Mouse (Mus musculus) forebrain, postnatal 0 days (tissue): ENCODE measurements around the gene Rpp40. TPM values are rescaled to one million over a fixed set of nuclear protein-coding genes. Genes with fewer than 3 reads are reported as not detected.

Experiments
- ATAC-seq: fragments of 200-750 bp; cut with Nextera tagmentation; 2 replicates; pipeline ENCODE4 v1.8.0; 2017; ENCODE audit warnings: mild to moderate bottlenecking, moderate library complexity
- DNase-seq: peaks from one replicate; pipeline ENCODE4 v3.0.0-alpha.2; 2015
- H3K27ac ChIP-seq: fragments of 300-500 bp; sonication (generic); 2 replicates; pipeline ENCODE4 v1.5.1; 2014; ENCODE audit warnings: low read depth, mild to moderate bottlenecking, antibody characterized with exemption, low read length, moderate library complexity, mixed read lengths
- H3K27me3 ChIP-seq: fragments of 300-500 bp; sonication (generic); 2 replicates; pipeline ENCODE4 v1.6.1; 2014; ENCODE audit warnings: mild to moderate bottlenecking, low read length, mixed read lengths; ENCODE audit not compliant: insufficient read depth
- H3K36me3 ChIP-seq: fragments of 300-500 bp; sonication (generic); 2 replicates; pipeline ENCODE4 v1.6.1; 2014; ENCODE audit warnings: mild to moderate bottlenecking, moderate library complexity; ENCODE audit not compliant: insufficient read depth
- H3K4me1 ChIP-seq: fragments of 300-500 bp; sonication (generic); 2 replicates; pipeline ENCODE4 v1.6.1; 2014; ENCODE audit warnings: antibody characterized with exemption; ENCODE audit not compliant: insufficient read depth
- H3K4me2 ChIP-seq: fragments of 300-500 bp; sonication (generic); 2 replicates; pipeline ENCODE4 v1.6.1; 2014; ENCODE audit warnings: low read depth, mild to moderate bottlenecking, moderate library complexity
- H3K4me3 ChIP-seq: fragments of 300-500 bp; sonication (generic); 2 replicates; pipeline ENCODE4 v1.5.1; 2014; ENCODE audit warnings: low read depth, low read length, mixed read lengths
- H3K9ac ChIP-seq: fragments of 300-500 bp; sonication (generic); 2 replicates; pipeline ENCODE4 v1.6.1; 2014; ENCODE audit warnings: mild to moderate bottlenecking
- H3K9me3 ChIP-seq: fragments of 300-500 bp; sonication (generic); 2 replicates; pipeline ENCODE4 v1.6.1; 2016; ENCODE audit warnings: low read length
- CTCF ChIP-seq: sonication (generic); IDR thresholded peaks from 2 replicates; pipeline ENCODE4 v1.5.1; 2016; ENCODE audit warnings: antibody characterized with exemption, control low read depth, low read depth
- WGBS: fragments of 180-500 bp; shearing (Covaris S2); extraction: QIAGEN DNeasy Blood & Tissue Kit; methylation state at CpG from one replicate; pipeline ENCODE4 v1.1.7; 2014; 5-methylcytosine and 5-hydroxymethylcytosine counted together
- polyA plus RNA-seq: library from polyadenylated mRNA; unstranded; fragments of >200 nt; fragmentation: Nextera tagmentation; extraction: Ambion mirVana; gene quantifications from 2 replicates; pipeline ENCODE4 v1.2.1, GENCODE M21; 2015
- total RNA-seq: library from RNA; depleted of rRNA; stranded (reverse); fragments of >200 nt; gene quantifications from 2 replicates; pipeline ENCODE4 v1.2.3, GENCODE M21; 2014

The Rpp40 gene
- total and polyA plus RNA-seq, 2 experiments from 2014 or later, result 2.8 to 8.6 TPM

DNA sequence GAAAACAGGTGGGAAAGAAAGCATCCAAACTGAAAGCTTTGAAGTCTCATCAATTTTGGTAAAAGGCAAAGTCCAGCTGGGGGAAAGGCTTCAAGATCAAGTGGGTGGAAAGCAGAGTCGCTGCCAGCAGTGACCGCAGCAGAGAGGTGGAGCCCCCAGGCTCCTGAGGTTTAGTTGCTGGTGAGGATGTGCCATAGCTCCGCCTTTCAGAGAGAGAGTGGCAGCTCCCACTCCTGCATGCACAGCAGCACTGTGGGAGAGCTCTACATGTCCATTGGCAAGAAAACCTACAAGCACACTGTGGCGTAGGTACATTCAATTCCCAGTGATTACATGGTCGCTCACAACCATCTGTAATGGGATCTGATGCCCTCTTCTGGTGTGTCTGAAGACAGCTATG lies 27.1 kb downstream of the Rpp40 start:
- DNase-seq (no peak), ATAC-seq (no peak)
- no peak overlapping the region for H3K4me3 ChIP-seq
- H3K4me1 ChIP-seq, result no peaks in the 10 kb centered on the region
- 54% methylated on average over 5 of the region's 5 CpGs for WGBS
- no peak overlapping the region for H3K4me2 ChIP-seq
- TF ChIP-seq CTCF, result no peak
- H3K27ac ChIP-seq, result no peak overlapping the region
- no peaks in the 10 kb centered on the region for H3K9me3 ChIP-seq
- H3K36me3 ChIP-seq, result no peaks in the 10 kb centered on the region
- no peak overlapping the region for H3K9ac ChIP-seq
- H3K27me3 ChIP-seq, result no peaks in the 10 kb centered on the region

DNA sequence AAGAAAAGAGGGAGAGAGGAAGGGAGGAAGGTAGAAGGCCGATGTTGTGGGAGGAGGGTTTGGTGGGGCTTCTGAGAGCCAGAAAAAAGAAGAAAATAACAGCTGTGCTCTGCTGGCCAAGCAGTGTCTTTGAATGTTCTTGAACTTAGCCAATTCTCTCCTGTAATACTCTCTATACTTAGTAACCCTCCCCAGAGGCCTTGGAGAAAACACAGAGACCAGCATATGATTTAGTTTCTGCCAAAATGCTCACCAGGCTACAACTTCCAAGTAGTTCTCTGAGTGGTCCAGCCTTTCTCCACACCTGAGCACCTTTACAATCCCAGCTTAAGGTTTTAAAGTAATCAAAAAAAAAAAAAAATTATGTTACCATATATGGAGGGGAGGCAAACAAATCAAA lies 27.9 kb downstream of the Rpp40 start:
- 65% methylated on average over 1 of the region's 1 CpGs for WGBS
- no peak overlapping the region for H3K27ac ChIP-seq
- no peaks in the 10 kb centered on the region for H3K36me3 ChIP-seq
- no peak for ATAC-seq
- no peak overlapping the region for H3K4me2 ChIP-seq
- H3K9me3 ChIP-seq, result no peaks in the 10 kb centered on the region
- TF ChIP-seq CTCF, result no peak
- H3K4me1 ChIP-seq, result no peaks in the 10 kb centered on the region
- H3K4me3 ChIP-seq, result no peak overlapping the region
- H3K27me3 ChIP-seq, result no peaks in the 10 kb centered on the region
- DNase-seq, result no peak
- H3K9ac ChIP-seq, result no peak overlapping the region

DNA sequence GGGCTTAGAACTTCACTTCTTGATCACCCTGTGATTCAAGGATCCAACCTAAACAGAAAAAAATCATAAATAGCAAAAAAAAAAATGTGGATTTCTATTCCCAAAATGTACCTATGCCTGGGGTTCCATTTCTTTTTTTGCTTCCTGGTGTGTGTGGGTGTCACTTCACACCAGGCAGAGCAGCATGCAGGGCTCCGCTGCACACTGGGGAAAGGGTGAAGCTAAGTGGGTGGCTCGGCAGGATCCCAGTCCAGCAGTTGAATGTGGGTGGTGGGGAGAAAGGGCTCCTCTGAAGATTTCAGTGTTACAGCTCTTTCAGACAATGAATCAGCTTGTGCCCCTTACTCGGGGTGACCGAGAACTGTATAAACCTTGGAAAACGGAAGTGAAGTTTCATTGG lies 30.8 kb downstream of the Rpp40 start:
- 84% methylated on average over 5 of the region's 5 CpGs for WGBS
- ATAC-seq, result no peak
- DNase-seq, result no peak

DNA sequence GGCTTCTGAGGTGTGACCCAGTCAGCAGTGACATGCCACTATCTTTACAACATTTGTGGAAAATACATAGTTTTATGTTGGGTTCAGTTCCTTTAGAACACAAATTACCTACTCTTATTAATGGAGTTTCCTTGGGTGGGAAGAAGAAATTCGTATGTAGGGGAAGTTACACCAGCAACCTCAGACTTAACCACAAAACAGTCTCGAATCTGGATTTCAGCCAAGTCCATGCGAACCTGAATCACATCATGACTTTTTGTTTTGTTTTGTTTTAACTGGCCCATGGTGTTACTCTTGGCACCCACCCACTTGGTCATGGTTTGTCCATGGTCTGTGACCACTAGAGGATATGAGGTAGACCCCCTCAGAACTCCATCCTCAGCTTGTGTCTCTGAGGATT lies 35.1 kb downstream of the Rpp40 start:
- DNase-seq (no peak), ATAC-seq (no peak)
- Histone ChIP-seq H3K27ac (no peak overlapping the region), H3K9me3 (no peaks in the 10 kb centered on the region), H3K4me3 (no peak overlapping the region), H3K4me1 (no peaks in the 10 kb centered on the region), H3K36me3 (no peaks in the 10 kb centered on the region), H3K9ac (no peak overlapping the region), H3K27me3 (no peaks in the 10 kb centered on the region), H3K4me2 (no peak overlapping the region)
- TF ChIP-seq CTCF, result no peak
- 77% methylated on average over 3 of the region's 3 CpGs for WGBS

More for the DNA sequence above, 30.8 kb downstream of the Rpp40 start:
- Histone ChIP-seq H3K9ac (no peak overlapping the region), H3K27me3 (no peaks in the 10 kb centered on the region), H3K36me3 (no peaks in the 10 kb centered on the region), H3K4me1 (no peaks in the 10 kb centered on the region), H3K27ac (no peak overlapping the region), H3K4me3 (no peak overlapping the region), H3K9me3 (no peaks in the 10 kb centered on the region), H3K4me2 (no peak overlapping the region)
- no peak for TF ChIP-seq CTCF

DNA sequence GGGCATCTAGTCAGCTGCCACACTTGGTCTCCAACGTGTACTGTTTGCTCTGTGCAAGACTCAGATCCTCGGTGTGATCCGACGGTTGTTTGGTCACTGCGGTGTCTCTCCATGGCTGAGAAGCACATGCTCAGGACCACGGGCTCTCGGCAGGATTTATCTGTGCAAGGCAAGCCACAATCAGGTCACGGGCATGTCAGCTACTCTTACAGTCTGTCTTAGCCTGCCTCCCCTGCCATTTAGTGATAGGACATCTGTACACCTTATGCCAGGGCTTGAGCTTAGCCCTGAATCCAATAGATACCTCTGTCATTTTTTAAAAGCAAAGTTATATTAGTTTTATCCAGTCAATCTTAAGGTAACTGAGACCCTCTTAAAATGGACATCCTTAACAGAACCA lies 35.5 kb downstream of the Rpp40 start:
- 93% methylated on average over 8 of the region's 8 CpGs for WGBS

DNA sequence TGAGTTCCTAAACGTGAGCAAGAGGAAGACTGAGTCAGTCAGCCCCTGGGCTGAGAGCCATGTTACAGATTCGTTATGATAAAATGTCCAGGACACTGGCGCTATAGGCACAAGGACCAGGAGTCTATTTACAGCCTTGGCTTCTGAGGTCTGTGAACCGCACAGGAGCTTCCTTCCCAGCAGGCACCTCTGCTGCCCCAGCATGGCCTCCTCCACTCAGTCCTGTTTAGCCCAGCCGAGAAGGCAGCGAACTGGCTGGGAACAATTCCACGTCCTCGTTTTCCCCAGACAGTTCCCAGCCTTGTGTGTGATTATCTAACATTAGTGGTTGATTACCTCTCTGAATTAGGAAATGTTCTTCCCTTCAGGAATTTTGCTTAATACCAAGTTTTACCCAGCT lies 45.2 kb downstream of the Rpp40 start:
- no peak for ATAC-seq
- H3K9ac ChIP-seq, result no peak overlapping the region
- no peaks in the 10 kb centered on the region for H3K27me3 ChIP-seq
- no peak for TF ChIP-seq CTCF
- H3K4me3 ChIP-seq, result no peak overlapping the region
- WGBS, result 51% methylated on average over 8 of the region's 8 CpGs
- no peaks in the 10 kb centered on the region for H3K9me3 ChIP-seq
- no peak overlapping the region for H3K27ac ChIP-seq
- no peak overlapping the region for H3K4me2 ChIP-seq
- no peak for DNase-seq
- H3K36me3 ChIP-seq, result 0 out of 2 replicates have a peak, but pooled peaks cover 4% of the 10 kb centered on the region
- H3K4me1 ChIP-seq, result no peaks in the 10 kb centered on the region

More for the DNA sequence above, 35.5 kb downstream of the Rpp40 start:
- no peaks in the 10 kb centered on the region for H3K9me3 ChIP-seq
- no peak overlapping the region for H3K27ac ChIP-seq
- DNase-seq (no peak), ATAC-seq (no peak)
- H3K27me3 ChIP-seq, result no peaks in the 10 kb centered on the region
- TF ChIP-seq CTCF, result no peak
- no peak overlapping the region for H3K4me2 ChIP-seq
- H3K4me1 ChIP-seq, result no peaks in the 10 kb centered on the region
- H3K9ac ChIP-seq, result no peak overlapping the region
- no peaks in the 10 kb centered on the region for H3K36me3 ChIP-seq
- no peak overlapping the region for H3K4me3 ChIP-seq

DNA sequence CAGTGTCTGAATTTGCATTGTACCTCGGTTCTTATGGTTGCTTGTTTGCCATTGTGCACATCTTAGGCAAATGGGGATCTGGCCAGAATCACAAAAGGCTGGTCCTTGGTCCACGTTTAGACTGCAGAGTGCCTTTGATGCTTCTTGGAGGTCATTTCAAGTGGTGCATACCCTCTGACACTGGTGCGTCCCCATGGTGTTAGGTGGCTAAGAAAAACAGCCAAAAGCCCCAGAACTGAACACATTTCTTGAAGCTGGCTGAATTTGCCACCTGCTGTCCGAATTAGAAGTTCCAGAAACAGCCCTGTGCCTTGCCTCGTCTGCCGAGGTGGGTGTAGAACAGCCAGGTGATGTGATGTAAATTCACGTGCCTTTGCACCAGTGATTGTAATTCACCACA lies 48.7 kb downstream of the Rpp40 start:
- no peak overlapping the region for H3K4me3 ChIP-seq
- DNase-seq (no peak), ATAC-seq (no peak)
- 76% methylated on average over 7 of the region's 7 CpGs for WGBS
- H3K4me2 ChIP-seq, result no peak overlapping the region
- 0 out of 2 replicates have a peak, but pooled peaks cover 4% of the 10 kb centered on the region for H3K36me3 ChIP-seq
- H3K4me1 ChIP-seq, result no peaks in the 10 kb centered on the region
- H3K9ac ChIP-seq, result no peak overlapping the region
- H3K9me3 ChIP-seq, result no peaks in the 10 kb centered on the region
- no peak overlapping the region for H3K27ac ChIP-seq
- no peaks in the 10 kb centered on the region for H3K27me3 ChIP-seq
- TF ChIP-seq CTCF, result no peak
